9 mouse cellular contexts compared by ENCODE assay signal in genomic region chr8:79529556-79529955, GRCm38 (mm10).
DNase-seq lines count a peak whose midpoint lies in the region; TF ChIP-seq lines count a peak whose summit lies in the region.
"Had no signal": no experiment of that assay in that cellular context is flagged by ENCODE, and none has a peak within 500 bp of the region (broad histone marks: within the 10 kb centered on the region; RNA-seq: fewer than 3 reads in every experiment).

No protein-coding gene starts in this region.

- no peak overlapping the region for H3K27ac ChIP-seq in left cerebral cortex, adult 2 months
- H3K27ac ChIP-seq: forebrain, embryonic 10.5 days; liver, embryonic 13.5 days had no signal

- TF ChIP-seq CTCF in left cerebral cortex, adult 2 months (IDR thresholded peaks at IDR 0.05), result peak; percentile 27

- DNase-seq in left cerebral cortex, adult 2 months (ENCODE audit: extremely low spot score in 1 of 2, low spot score in 2 of 2), result no peak
- DNase-seq in left cerebral cortex, adult 18-20 months (ENCODE audit: low spot score in 2 of 2), result no peak
- peak; percentile 84 for DNase-seq in ES-CJ7 (ENCODE audit: low read depth, low spot score)
- peak; percentile 10 for DNase-seq in adrenal gland, adult 8-10 months
- peak; percentile 9 for DNase-seq in naive thymus-derived CD4-positive, alpha-beta T cell, adult 2 months (ENCODE audit: low read depth)
- no peak for DNase-seq in urinary bladder, postnatal 4 days (ENCODE audit: low spot score in 2 of 2)
- no peak for DNase-seq in cerebellum, adult 11 months
- DNase-seq: liver, embryonic 13.5 days had no signal

- H3K4me3 ChIP-seq in left cerebral cortex, adult 2 months, result no peak overlapping the region
- H3K4me3 ChIP-seq: forebrain, embryonic 10.5 days; liver, embryonic 13.5 days had no signal

- intact Hi-C loops in left cerebral cortex, adult 2 months (cut with DNase I), result no loop called here

Comparison
In these comparisons a context has a peak if more than half of its experiments do, and no peak if none do; other contexts are left out.
1. DNase-seq: peak in ES-CJ7 (single experiment), adrenal gland, adult 8-10 months (single experiment) and naive thymus-derived CD4-positive, alpha-beta T cell, adult 2 months (single experiment); none in left cerebral cortex, adult 2 months (0 of 2), left cerebral cortex, adult 18-20 months (0 of 2), urinary bladder, postnatal 4 days (0 of 2) and cerebellum, adult 11 months (single experiment).